Mouse (Mus musculus) hindbrain, embryonic 13.5 days (tissue): ENCODE measurements around the gene Rnf224. TPM values are rescaled to one million over a fixed set of nuclear protein-coding genes. Genes with fewer than 3 reads are reported as not detected.

Experiments used
- ATAC-seq: fragments of 200-750 bp; cut with Nextera tagmentation; 2 replicates; pipeline ENCODE4 v1.8.0; 2017; ENCODE audit warnings: moderate TSS enrichment; ENCODE audit not compliant: low FRiP score
- H3K27ac ChIP-seq: fragments of 300-500 bp; sonication (generic); 2 replicates; pipeline ENCODE4 v1.5.1; 2015; ENCODE audit warnings: inconsistent platforms, mild to moderate bottlenecking, moderate library complexity
- H3K27me3 ChIP-seq: fragments of 300-500 bp; sonication (generic); 2 replicates; pipeline ENCODE4 v1.6.1; 2015; ENCODE audit warnings: mild to moderate bottlenecking, inconsistent platforms
- H3K36me3 ChIP-seq: fragments of 300-500 bp; sonication (generic); 2 replicates; pipeline ENCODE4 v1.6.1; 2015; ENCODE audit warnings: mild to moderate bottlenecking, inconsistent platforms
- H3K4me1 ChIP-seq: fragments of 300-500 bp; sonication (generic); replicated peaks from 2 replicates; pipeline ENCODE4 v1.6.1; 2015; ENCODE audit warnings: inconsistent platforms
- H3K4me2 ChIP-seq: fragments of 300-500 bp; sonication (generic); 2 replicates; pipeline ENCODE4 v1.6.1; 2015; ENCODE audit warnings: inconsistent platforms, mild to moderate bottlenecking, moderate library complexity
- H3K4me3 ChIP-seq: fragments of 300-500 bp; sonication (generic); 2 replicates; pipeline ENCODE4 v1.5.1; 2015; ENCODE audit warnings: mild to moderate bottlenecking, inconsistent platforms
- H3K9ac ChIP-seq: fragments of 300-500 bp; sonication (generic); 2 replicates; pipeline ENCODE4 v1.6.1; 2015; ENCODE audit warnings: mild to moderate bottlenecking, inconsistent platforms
- H3K9me3 ChIP-seq: fragments of 300-500 bp; sonication (generic); 2 replicates; pipeline ENCODE4 v1.6.1; 2016; ENCODE audit warnings: inconsistent platforms
- WGBS: fragments of 180-500 bp; shearing (Covaris S2); methylation state at CpG from one replicate; pipeline ENCODE4 v1.1.7; 2015; 5-methylcytosine and 5-hydroxymethylcytosine counted together
- polyA plus RNA-seq: library from polyadenylated mRNA; unstranded; fragments of >200 nt; fragmentation: Nextera tagmentation; extraction: Ambion mirVana; gene quantifications from 2 replicates; pipeline ENCODE4 v1.2.1, GENCODE M21; 2015

The Rnf224 gene
- polyA plus RNA-seq, 1 experiment from 2014 or later = not detected

DNA sequence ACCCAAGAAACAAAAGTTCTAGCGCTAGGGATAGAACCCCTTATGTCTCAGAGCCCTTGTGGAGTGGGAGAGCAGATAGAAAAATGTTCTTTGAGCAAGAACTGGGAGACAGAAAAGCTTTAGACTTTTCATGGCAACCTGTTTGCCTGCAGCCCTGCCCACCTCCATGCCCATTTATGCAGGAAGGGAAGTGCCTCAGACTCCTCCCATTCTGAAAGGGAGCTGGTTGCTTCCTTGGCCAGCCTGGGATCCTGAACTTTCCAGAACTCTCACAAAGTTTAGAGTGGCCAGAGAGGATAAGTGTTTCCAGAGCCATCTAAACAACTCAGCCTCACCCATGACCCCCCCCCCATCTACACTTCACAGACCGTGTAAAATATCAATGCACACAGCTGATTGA is 39.4 kb downstream of the Rnf224 start:
- no peak overlapping the region for H3K4me3 ChIP-seq

DNA sequence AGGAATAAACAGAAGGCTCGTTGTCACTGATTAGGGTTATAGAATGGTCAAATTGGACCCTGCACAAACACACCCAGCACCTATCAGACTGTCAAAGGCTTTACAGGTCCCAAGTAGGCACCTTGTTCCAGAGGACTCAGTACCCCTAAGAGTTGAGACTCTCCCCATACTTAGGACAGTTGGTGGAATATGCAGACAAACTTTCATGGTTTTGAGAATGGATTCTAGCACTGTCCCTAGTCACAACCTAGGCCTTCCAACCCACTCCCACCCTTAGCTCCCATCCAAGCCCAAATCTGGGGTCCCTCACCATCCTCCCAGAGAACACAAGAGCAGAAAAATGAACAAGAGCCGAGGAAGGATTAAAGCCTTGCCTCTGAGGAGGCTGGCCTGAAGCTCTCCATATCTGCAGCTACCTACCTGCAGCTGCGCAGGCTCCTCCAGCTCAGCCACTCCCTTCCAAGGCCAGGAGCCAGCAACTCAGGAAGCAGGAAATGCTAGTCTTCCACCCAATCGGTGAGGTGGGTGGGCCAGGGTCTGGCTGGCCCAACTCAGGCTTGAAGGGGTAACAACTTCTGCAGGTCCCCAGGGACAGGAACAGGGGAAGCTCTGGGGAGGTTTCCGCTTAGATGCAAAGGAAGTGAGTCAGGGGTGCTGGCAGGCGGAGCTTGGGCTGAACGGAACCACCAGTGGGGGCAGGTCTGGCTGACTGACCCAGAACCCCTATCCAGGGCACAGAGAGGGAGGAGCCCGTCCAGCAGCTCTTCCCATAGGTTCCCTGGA is 40.2 kb downstream of the Rnf224 start, which contains the start of gene Tor4a:
Gene Tor4a (minus strand): TSS at position 715 of the 783 bp plus-strand sequence.
- no peaks in the 10 kb centered on the region for H3K9me3 ChIP-seq
- H3K4me2 ChIP-seq = peak within 1 kb of the TSS; percentile 32
- H3K36me3 ChIP-seq = peaks cover 36% of the 10 kb centered on the region
- peaks cover 12% of the 10 kb centered on the region for H3K4me1 ChIP-seq
- peaks cover 42% of the 10 kb centered on the region for H3K27me3 ChIP-seq
- no peak within 1 kb of the TSS for H3K27ac ChIP-seq
- WGBS = 18% methylated on average over 8 of the region's 8 CpGs
- no peak within 1 kb of the TSS for H3K4me3 ChIP-seq
- H3K9ac ChIP-seq = no peak within 1 kb of the TSS
- ATAC-seq = no peak

More for the DNA sequence above, 39.4 kb downstream of the Rnf224 start:
- ATAC-seq = no peak
- H3K36me3 ChIP-seq = peaks cover 44% of the 10 kb centered on the region
- 25% methylated on average over 2 of the region's 2 CpGs for WGBS
- peaks cover 42% of the 10 kb centered on the region for H3K27me3 ChIP-seq
- no peak overlapping the region for H3K4me2 ChIP-seq
- H3K9ac ChIP-seq = no peak overlapping the region
- peaks cover 12% of the 10 kb centered on the region for H3K4me1 ChIP-seq
- no peak overlapping the region for H3K27ac ChIP-seq
- H3K9me3 ChIP-seq = no peaks in the 10 kb centered on the region

DNA sequence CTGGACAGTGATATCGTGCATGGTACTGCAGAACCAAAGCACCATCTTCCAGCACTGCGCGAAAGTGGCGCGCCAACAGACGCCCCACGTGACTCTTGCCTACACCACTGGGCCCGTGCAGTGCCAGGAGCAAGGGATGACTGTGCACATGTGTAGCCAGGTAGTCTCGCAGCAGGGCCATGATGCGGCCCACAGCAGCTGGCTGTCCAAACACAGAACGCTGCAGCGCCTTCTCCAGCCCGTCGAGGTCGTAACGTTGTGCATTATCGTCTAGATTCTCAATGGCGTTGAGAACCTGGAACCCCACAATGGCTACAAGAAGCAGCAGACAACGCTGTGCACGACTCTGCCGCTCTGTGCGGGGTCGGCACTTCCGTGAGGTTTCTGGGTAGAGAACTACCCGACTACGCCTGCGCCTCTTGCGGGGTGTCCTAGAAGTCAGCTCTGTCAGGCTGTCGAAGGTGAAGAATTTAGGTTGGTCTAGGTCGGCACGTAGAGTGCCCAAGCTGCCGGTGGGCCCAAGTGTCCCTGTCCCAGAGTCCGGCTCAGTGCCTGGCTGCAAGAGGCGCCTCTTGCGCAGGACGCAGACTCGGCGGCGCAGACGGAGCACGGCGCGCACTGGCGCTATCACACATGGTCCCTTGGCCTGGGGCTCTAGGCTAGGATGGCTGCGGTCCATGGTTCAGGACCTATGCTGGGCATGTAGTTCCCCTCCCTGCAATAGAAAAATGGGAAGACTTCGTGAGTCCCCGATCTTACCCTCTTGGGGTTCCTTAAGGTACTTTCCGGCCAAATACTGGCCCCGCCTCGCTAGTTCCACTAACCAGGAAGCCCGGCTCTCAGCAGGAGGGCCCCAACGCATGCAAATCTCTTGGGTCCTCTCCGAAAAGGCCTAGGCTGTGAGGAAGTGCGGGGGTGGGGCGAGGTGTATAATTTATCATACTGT is 41.1 kb downstream of the Rnf224 start:
- H3K4me2 ChIP-seq = peak overlapping the region; percentile 32
- ATAC-seq = no peak
- no peak overlapping the region for H3K27ac ChIP-seq
- no peak overlapping the region for H3K4me3 ChIP-seq
- peaks cover 42% of the 10 kb centered on the region for H3K27me3 ChIP-seq
- no peaks in the 10 kb centered on the region for H3K9me3 ChIP-seq
- peaks cover 27% of the 10 kb centered on the region for H3K36me3 ChIP-seq
- WGBS = 21% methylated on average over 55 of the region's 55 CpGs
- 0 out of 2 replicates have a peak overlapping the region, but pooled peaks have one; percentile 13 for H3K9ac ChIP-seq
- H3K4me1 ChIP-seq = peaks cover 12% of the 10 kb centered on the region

DNA sequence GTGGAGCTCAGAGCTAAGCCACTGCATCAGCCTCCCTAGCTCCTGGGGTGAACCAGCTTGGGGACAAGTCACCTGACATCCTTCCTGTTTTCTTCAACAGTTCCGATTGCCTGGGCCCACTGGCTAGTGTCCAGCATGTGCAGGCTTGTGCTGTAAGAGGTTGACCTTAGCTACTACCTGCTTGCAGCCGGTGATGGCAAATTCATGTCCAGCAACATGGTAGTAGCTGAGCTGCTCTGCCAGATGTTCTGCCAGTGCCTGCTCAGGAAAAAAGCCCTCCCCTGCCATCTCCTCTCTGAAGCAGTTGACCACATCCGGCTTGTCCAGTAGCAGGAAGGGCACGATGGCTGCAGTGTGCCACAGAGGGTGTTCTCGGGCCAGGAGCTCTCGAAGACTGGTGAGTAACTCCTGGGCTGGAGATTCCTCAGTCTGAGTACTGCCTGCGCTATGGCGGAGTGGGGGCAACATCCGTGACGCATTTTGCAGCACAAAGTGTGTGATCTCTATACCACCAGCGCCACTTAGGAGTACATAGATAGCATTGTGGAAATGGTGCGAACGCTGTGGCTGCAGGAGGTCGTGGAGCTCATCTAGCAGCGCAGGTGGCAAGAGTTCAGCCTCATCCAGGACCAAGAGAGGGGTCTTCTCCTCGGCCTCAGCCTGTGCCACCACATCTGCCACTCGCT is 42.0 kb downstream of the Rnf224 start:
- Histone ChIP-seq H3K4me2 (no peak overlapping the region), H3K27ac (no peak overlapping the region), H3K9ac (no peak overlapping the region), H3K27me3 (peaks cover 42% of the 10 kb centered on the region), H3K4me3 (no peak overlapping the region), H3K9me3 (no peaks in the 10 kb centered on the region), H3K4me1 (peaks cover 12% of the 10 kb centered on the region), H3K36me3 (peaks cover 18% of the 10 kb centered on the region)
- no peak for ATAC-seq
- WGBS = 88% methylated on average over 17 of the region's 17 CpGs

DNA sequence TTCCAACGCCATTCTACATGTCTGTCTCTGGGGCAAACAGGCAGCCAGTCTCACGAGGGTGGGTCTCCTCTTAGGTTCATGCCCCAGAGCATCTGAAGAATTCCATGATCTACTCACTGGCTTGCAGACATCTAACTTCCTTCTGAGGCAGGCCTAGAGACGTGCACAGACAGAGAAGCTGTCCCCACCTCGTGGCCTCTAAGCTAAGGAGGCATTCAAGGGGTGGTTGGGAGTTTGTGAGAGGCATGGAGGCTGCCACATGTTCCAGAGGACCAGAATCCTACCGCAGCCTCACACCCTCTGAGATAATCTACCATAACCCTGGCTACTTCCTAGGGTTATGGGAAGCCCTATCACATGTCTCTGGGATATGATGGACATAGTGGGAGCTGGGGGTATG is 42.6 kb downstream of the Rnf224 start:
- Histone ChIP-seq H3K9ac (peak overlapping the region; percentile 8; the same call in 1 of the 2 replicates), H3K36me3 (peaks cover 13% of the 10 kb centered on the region), H3K9me3 (no peaks in the 10 kb centered on the region), H3K4me2 (no peak overlapping the region), H3K27me3 (peaks cover 42% of the 10 kb centered on the region), H3K27ac (no peak overlapping the region), H3K4me3 (no peak overlapping the region), H3K4me1 (peaks cover 12% of the 10 kb centered on the region)
- no peak for ATAC-seq
- 82% methylated on average over 5 of the region's 5 CpGs for WGBS

DNA sequence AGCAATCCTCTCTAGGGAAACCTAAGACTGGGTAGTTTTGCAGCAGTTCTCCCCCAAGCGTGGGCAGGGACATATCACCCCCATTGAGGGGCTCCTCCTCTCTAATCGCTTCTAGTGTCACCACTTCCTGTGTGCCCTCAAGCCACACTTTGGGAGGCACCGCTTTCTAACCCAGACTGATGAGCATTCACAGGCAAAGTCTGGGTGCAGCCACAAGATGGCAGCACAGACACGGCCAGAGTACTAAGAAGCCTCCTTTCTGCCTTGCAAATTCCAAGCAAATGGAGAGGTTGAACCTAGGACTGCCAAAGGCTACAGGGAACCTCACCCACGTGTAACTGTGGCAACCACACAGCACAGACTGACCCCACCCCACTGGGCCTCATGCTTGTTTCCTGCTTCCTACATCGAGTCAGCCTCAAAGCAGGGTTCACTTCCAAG is 43.2 kb downstream of the Rnf224 start:
- WGBS = 2% methylated on average over 6 of the region's 6 CpGs
- Histone ChIP-seq H3K4me2 (no peak overlapping the region), H3K4me3 (no peak overlapping the region), H3K4me1 (peaks cover 12% of the 10 kb centered on the region), H3K27ac (no peak overlapping the region), H3K9ac (0 out of 2 replicates have a peak overlapping the region, but pooled peaks have one; percentile 8), H3K9me3 (no peaks in the 10 kb centered on the region), H3K36me3 (peaks cover 7% of the 10 kb centered on the region), H3K27me3 (peaks cover 42% of the 10 kb centered on the region)
- ATAC-seq = peak; percentile 79

DNA sequence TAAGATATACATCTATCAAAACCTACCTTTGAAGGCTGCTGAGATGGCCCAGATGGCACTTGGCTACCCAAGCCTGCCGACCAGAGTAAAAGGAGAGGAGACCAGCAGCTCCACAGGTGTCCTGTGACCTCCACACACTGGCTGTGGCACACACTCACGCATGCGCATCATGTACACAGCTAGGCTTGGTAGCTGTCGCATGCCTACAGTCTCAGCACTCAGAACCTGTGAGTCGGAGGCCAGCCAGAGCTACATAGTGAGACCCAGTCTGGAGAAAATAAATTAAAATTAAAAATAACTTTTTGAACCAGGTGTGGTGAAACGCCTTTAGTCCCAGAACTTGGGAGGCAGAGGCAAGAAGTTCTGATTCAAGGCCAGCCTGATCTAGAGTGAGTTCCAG is 48.7 kb downstream of the Rnf224 start:
- no peak overlapping the region for H3K4me3 ChIP-seq
- 87% methylated on average over 6 of the region's 6 CpGs for WGBS
- no peaks in the 10 kb centered on the region for H3K9me3 ChIP-seq
- H3K9ac ChIP-seq = no peak overlapping the region
- ATAC-seq = no peak
- no peak overlapping the region for H3K27ac ChIP-seq
- peaks cover 34% of the 10 kb centered on the region for H3K4me1 ChIP-seq
- no peaks in the 10 kb centered on the region for H3K36me3 ChIP-seq
- no peak overlapping the region for H3K4me2 ChIP-seq
- no peaks in the 10 kb centered on the region for H3K27me3 ChIP-seq

DNA sequence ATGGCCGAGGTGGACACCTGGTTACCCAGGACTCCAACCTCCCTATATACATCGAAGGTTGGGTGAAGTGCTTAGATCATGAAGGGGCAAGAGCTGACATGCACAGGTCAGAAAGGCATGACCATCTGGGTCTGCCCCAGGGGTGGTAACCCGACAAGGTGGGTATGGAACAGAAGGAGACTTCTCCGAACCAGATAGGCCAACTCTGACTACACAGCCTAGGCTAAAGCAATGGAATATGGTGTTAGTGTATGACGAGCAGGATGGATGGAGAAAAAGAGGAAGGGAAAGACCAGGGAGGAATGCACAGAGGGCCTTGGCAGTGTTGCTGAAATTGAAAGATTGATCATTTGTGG is 50.0 kb downstream of the Rnf224 start:
- Histone ChIP-seq H3K27ac (peak overlapping the region; percentile 94), H3K9ac (no peak overlapping the region; the same call in 1 of the 2 replicates)

DNA sequence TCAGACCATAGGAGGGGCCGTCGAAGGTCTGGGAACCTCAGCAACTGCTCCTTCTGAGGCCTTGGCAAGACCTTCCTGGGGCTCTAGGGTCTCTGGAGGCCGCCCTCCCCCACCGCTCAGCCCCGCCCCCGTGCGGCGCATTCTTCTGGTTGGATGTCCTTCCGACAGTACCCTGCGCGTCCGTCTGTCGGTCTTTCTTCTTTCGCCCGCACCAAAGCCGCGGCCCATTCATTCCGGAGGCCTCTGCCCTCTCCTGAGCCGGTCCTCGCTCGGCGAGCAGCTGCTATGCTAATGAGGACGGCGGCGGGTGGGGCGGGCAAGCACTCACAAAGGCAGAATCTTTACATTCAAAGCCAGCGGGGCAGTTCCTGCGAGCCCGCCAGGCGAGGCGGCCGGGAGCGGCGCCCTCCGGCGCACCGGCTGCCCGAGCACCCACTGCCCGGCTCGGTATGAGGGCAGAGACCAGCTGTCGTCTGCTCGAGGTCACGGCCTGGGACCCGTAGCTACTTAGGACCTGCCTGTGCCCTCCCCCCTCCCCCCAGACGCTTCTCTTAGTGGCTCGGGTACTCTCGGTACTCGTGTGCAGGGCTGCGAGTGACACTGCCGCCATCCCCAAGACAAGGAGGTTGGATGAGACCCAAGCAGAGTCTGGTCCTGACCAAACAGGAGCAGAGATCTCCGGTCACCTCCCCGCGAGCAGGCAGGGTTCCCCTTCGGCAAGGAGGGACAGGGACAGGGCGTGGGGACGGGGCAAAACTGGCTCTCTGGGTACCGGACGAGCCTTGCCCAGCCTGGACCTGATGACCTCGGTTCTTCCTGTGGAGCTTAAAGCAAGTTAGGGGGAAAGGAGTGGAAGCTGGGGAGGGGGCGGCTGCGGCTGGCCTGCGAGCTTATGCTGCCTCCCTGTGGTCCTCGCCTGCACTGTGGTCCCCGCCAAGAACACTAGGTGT is 50.7 kb downstream of the Rnf224 start:
- Histone ChIP-seq H3K27ac (peak overlapping the region; percentile 94), H3K4me2 (peak overlapping the region; percentile 78), H3K9ac (peak overlapping the region; percentile 80), H3K4me3 (peak overlapping the region; percentile 49), H3K9me3 (no peaks in the 10 kb centered on the region), H3K4me1 (peaks cover 50% of the 10 kb centered on the region), H3K36me3 (no peaks in the 10 kb centered on the region), H3K27me3 (no peaks in the 10 kb centered on the region)
- under 1% methylated on average over 64 of the region's 64 CpGs for WGBS
- ATAC-seq = peak; percentile 72

More for the DNA sequence above, 50.0 kb downstream of the Rnf224 start:
- 28% methylated on average over 5 of the region's 5 CpGs for WGBS
- Histone ChIP-seq H3K36me3 (no peaks in the 10 kb centered on the region), H3K27me3 (no peaks in the 10 kb centered on the region), H3K9me3 (no peaks in the 10 kb centered on the region), H3K4me3 (peak overlapping the region; percentile 49), H3K4me1 (peaks cover 44% of the 10 kb centered on the region), H3K4me2 (peak overlapping the region; percentile 78)
- no peak for ATAC-seq

DNA sequence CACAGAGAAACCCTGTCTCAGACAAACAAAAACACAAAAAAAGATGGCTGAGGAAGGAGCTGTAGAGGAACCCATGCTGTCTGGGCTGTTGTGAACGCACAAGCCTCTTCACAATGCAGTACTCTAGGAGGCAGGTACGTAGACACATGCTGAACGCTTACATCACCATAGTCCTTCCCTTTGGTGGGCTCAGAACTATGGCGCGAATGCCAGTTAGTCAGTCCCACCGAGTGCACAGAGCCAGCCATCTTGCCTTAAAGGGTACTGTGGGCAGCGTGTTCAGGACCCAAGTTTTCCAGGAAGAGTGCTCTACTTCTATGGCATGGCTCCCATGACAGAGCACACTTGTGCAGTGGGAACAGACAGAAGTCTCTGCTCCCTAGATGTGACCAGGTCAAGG is 52.1 kb downstream of the Rnf224 start:
- Histone ChIP-seq H3K9me3 (no peaks in the 10 kb centered on the region), H3K27me3 (no peaks in the 10 kb centered on the region), H3K27ac (peak overlapping the region; percentile 94), H3K9ac (no peak overlapping the region), H3K36me3 (no peaks in the 10 kb centered on the region), H3K4me2 (peak overlapping the region; percentile 78), H3K4me1 (peaks cover 58% of the 10 kb centered on the region), H3K4me3 (no peak overlapping the region)
- WGBS = 87% methylated on average over 7 of the region's 7 CpGs
- ATAC-seq = no peak
